Mouse (Mus musculus) layer of hippocampus, postnatal 25 days (tissue): Measurements from ENCODE around the gene Zfp385b. TPM values are rescaled to one million over a fixed set of nuclear protein-coding genes. Genes with fewer than 3 reads are reported as not detected.
A peak's percentile ranks its signal among the peaks of the same experiment; 100 is the strongest.

Experiments used
- DNase-seq, 2 experiments: peaks; one replicate each; pipeline ENCODE4 v3.0.0; 2022; ENCODE audit warnings: mixed read lengths in 2 of 2, low spot score in 1 of 2; ENCODE audit errors: extremely low spot score in 1 of 2
- total RNA-seq, 2 experiments: library from RNA; stranded (reverse); gene quantifications; 2 replicates each; pipeline ENCODE4 v1.2.3; 2021

The Zfp385b gene
- total RNA-seq, 2 experiments from 2014 or later = 47.4 to 49.1 TPM

GRCm38 (mm10) chr2:77610303-77610991, 209.0 kb downstream of the Zfp385b start:
- DNase-seq = no peak

DNA sequence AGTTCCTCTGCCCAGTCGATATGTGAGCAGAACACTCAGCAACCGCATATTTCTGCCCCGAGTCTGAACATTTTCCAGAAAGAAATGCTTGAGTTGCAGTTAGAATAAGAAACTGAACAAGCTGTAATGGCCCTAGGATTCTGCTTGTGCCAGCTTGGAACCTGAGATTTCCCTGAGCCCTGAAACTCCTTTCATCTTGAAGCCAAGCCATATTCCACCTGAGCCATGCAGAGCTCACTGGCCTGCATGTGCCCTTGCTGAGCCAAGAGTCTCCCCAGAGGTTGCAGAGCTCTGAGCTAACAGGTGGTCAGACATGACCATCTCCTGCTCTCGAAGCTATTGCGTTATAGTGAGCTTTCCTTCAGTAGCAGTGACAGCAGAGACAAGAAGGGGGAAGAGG, 210.0 kb downstream of the Zfp385b start:
- no peak for DNase-seq

DNA sequence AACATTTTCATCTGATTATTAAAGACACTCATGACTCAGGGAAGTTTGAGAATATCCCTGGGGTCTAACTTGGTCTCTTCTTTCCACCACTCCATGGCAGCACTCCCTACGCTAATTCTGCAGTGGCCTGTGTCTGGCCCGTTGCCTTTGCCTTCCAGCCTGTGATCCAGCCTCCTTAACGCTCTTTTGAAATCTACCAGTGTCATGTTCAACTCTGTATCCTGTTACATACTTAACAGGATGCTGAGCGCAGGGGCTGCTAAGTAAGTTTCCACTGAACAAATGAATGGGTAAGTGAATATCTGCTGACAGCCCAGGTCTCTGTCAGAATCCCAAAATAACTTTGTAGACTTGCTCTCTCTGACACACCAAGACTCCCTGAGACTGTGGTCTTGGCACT, 210.8 kb downstream of the Zfp385b start:
- no peak for DNase-seq

DNA sequence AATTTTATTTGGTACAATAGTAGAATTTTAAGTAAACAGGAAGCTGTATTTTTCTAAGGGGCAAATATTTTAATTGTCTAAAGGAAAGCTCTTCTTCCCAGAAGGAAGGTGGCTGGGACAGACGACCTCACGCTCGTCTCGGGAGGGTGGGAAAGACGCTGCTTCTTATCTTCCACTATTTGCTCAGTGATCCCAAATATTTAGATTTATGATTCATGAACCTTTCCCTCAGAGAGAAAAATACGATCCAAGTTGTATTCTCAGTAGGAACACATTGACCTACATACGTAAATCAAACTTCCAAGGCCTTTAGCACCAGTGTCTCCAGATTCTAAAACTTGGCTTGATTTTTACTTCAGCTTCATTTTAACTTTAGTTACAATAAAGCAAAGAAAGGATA, 226.0 kb downstream of the Zfp385b start:
- DNase-seq = no peak

GRCm38 (mm10) chr2:77592525-77592924, 226.9 kb downstream of the Zfp385b start:
- no peak for DNase-seq

GRCm38 (mm10) chr2:77589205-77589901, 230.1 kb downstream of the Zfp385b start:
- DNase-seq = peak; percentile 25 to 35

DNA sequence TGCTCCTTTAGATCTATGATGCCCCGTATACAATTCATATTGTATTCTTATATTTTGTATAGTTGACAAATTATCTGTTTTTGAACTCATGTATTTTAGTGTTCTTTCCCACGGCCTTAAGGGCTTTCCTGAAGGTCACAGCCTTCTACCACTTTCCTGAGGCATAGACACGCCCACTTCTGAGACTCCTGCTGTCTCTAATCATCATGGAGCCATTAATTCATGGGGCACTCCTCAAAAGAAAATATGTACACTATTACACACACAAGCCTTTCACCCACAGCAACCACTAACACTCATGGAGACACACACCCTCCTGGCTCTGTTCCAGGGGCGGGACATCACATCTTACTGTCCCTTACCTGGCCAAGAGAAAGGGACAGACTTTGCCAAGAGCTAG, 232.1 kb downstream of the Zfp385b start:
- DNase-seq = no peak

GRCm38 (mm10) chr2:77586581-77587360, 232.7 kb downstream of the Zfp385b start:
- no peak for DNase-seq

DNA sequence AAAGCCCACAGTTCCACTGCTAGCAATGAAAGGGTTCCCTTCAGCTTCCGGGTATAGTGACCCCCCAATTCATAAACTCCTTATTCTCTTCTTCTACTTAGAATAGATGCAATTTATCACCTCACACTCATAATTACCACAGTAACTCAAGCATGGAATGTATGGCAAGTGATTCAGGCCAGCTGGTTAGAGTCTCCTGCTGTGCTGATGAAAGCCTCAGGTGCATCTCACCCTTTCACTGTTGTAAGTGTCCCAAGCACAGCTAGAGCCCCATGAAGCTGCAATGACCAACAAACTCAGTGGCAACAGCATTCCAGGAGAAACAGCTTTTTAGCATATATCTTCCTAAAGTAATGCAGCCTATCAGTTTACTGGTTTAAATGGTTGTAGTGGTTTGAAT, 235.9 kb downstream of the Zfp385b start:
- no peak for DNase-seq

DNA sequence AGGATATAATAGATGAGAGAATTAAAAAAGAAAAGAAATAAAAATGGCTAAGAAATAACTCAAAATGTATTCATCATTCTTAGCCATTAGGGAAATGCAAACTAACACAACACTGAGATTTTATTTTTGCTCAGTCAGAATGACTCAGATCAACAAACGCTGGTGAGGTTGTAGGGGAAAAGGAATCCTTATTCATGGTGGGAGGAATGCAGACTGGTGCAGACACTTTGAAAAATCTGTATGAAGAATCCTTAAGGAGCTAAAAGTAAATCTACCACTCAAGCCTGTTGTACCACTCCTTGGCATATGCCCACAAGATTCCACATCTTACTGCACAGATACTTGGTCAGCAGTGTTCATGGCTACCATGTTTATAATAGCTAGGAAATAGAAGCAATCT, 242.9 kb downstream of the Zfp385b start:
- DNase-seq = no peak

DNA sequence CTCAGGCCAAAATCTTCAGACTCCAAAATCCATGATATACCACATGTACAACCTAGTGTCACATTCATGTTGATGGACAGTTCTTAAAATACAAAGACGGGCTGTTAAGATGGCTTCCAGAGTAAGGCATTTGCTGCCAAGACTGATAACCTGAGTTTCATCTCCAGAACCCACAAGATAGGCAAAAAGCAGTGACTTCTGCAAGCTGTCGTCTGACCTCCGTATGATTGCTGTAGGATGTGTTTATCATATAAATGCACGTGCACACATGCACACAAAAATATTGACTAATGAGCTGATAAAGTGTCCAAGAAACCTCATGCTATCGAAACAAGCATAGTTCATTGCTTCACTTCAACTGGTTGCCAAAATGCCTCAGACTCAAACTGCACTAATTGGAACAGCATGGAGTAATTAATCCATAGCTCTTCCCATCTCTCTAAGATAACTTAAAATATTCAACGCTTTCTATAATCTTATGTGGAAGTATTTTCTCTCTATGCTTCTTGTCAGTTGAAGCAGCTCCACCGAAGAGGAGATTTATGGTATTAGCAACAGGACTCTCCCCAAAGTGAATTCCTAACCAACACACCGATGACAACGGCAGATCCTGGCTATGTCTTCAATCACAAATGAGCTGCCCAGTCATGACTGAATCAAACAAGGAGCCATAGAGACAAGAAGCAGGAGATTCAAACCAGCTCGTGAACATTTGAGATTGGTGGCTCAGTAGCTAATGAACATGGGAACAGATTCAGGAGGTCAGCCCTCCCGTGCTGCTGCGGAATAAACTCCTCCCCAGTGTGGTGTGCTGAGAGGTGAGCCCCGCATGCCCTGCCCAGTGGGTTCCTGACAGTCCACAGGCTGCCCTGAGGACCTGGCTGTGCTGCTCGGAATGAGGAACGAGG, 251.7 kb downstream of the Zfp385b start:
- DNase-seq = no peak

DNA sequence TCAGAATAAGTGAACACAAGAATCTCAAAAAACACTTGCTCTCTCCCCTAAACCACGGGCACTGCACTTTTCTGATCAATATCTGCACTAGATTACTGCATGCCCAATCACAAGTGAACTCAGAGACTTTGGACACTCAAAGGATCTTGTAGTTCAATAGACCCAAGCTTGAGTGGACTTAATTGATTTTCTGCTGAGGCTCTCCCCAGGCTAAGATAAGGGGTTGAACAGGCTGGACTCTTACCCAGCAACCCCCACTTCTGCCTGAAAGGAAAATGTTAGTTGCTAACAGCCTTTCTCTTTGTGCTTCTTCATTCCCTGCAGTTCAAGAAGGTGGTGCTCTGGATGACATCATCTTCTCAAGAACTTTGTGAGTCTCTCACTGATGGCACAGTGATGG, 255.7 kb downstream of the Zfp385b start:
- DNase-seq = no peak

- no peak for DNase-seq
These were observed 257.5 kb downstream of the Zfp385b start for GRCm38 (mm10) chr2:77561941-77562340.

GRCm38 (mm10) chr2:77556938-77557337, 262.5 kb downstream of the Zfp385b start:
- DNase-seq = no peak

DNA sequence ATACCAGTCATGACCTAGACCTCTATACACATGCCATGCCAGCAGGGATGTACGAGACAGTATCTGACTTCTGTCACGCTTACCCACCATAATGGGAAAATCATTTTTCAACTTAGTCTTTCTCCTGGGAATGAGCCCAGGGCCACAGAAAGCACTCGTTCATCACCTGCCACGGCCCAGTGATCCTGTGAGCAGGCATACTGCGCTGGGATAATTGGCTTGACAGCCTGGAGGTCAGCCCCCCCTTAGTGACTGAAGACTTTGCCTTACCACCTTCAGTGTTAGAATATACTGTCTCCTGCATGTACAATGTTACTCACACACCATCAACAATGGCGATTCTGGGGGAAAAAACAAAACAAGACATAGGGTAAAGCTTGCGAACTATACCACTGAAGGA, 263.5 kb downstream of the Zfp385b start:
- no peak for DNase-seq

- no peak for DNase-seq
These were observed 266.8 kb downstream of the Zfp385b start for GRCm38 (mm10) chr2:77552675-77553074.

- DNase-seq = no peak
These were observed 276.1 kb downstream of the Zfp385b start for GRCm38 (mm10) chr2:77543388-77543787.

DNA sequence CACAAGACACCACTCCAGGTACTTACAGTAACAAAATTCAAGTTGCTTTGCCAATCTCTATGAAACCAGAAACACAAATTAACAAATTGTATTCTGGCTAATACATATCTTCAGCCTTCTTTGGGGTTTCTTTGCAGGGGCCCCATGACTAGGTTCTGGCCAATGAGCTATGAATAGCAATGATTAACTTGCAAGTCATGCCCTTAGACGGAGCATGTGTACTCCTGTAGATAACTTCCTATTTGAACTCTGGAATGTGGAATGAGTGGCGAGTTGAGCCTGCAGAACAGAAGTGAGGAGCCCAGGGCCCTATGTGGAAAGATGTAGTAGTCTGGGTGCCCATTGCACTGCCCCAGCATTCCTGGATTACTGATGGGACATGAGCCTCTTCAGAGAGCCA, 276.8 kb downstream of the Zfp385b start:
- no peak for DNase-seq

DNA sequence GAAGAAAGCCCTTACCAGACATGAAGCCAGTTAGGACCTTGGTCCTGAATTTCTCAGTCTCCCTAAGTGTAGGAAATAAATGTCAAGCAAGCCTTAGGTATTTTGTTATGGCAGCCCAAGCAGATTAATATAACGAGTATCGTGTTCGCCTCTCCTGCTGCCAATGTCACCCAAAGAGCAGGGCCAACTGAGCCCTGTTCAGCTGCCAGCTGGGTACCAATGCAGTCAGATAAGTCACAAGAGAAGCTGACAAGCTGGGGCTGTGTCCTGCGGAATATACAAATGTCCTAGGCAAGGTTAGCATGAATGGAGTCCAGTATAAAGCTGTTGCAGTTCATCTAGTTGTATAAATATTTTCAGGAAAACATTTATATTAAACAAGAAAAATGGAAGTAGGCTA, 277.8 kb downstream of the Zfp385b start:
- DNase-seq = no peak

DNA sequence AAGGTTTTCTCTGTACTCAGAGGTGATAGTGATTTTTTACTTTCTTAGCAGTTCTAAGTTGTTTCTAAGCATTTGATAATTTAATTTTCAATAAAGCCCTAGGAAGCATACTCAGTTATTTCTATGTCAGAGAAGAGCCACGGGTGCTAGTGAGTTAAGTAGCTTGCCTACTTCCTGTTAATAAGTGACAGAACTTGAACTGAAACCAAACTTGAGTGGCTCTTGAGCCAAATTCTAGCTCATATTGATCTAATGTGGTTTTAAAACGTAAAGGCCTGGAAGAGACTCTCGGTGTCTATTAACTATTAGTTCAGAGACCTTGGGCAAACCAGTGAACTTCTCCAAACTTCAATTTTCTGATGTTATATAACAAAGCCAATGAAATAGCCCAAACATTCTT, 278.6 kb downstream of the Zfp385b start:
- no peak for DNase-seq
